Mouse (Mus musculus): Measurements from ENCODE around the gene Prkcg. TPM values are rescaled to one million over a fixed set of nuclear protein-coding genes. Genes with fewer than 3 reads are reported as not detected.

Prkcg gene
- polyA plus RNA-seq, 2 experiments: 0.06 TPM; not detected in 1

GRCm38 (mm10) chr7:3351536-3351935, 62.6 kb downstream of the Prkcg start:
- Histone ChIP-seq H3K36me3 (replicated peaks; ENCODE audit: control insufficient read depth, insufficient read depth, low read depth) (no peaks in the 10 kb centered on the region), H3K4me3 (ENCODE audit: insufficient read depth in 1 of 2, low read depth in 2 of 2, low read length in 2 of 2) (no peak overlapping the region), H3K27me3 (ENCODE audit: control insufficient read depth, insufficient read depth, low read length) (no peaks in the 10 kb centered on the region), H3K4me2 (ENCODE audit: low read depth) (no peak overlapping the region), H3K9me3 (ENCODE audit: control insufficient read depth, low read length) (no peaks in the 10 kb centered on the region), H3K27ac (no peak overlapping the region), H3K4me1 (replicated peaks; ENCODE audit: control insufficient read depth in 2 of 2, insufficient read depth in 2 of 2, low read length in 1 of 2) (no peaks in the 10 kb centered on the region), H3K9ac (replicated peaks) (no peak overlapping the region)
- no peak for DNase-seq (ENCODE audit: low read depth in 3 of 3, low spot score in 3 of 3)
- no peak for ATAC-seq (ENCODE audit: insufficient read depth)
- 62% methylated on average over 1 of the region's 1 CpGs for WGBS (ENCODE audit: insufficient replicate concordance)
- no peak for TF ChIP-seq CTCF (IDR thresholded peaks at IDR 0.05; ENCODE audit: low read depth)
- no peak for TF ChIP-seq EP300 (IDR thresholded peaks at IDR 0.05; ENCODE audit: low read depth)

- Histone ChIP-seq H3K27me3 (ENCODE audit: control insufficient read depth, insufficient read depth, low read length) (no peaks in the 10 kb centered on the region), H3K4me1 (replicated peaks; ENCODE audit: control insufficient read depth in 2 of 2, insufficient read depth in 2 of 2, low read length in 1 of 2) (no peaks in the 10 kb centered on the region), H3K9ac (replicated peaks) (no peak overlapping the region), H3K4me3 (ENCODE audit: insufficient read depth in 1 of 2, low read depth in 2 of 2, low read length in 2 of 2) (no peak overlapping the region), H3K9me3 (ENCODE audit: control insufficient read depth, low read length) (no peaks in the 10 kb centered on the region), H3K27ac (no peak overlapping the region), H3K36me3 (replicated peaks; ENCODE audit: control insufficient read depth, insufficient read depth, low read depth) (no peaks in the 10 kb centered on the region), H3K4me2 (ENCODE audit: low read depth) (no peak overlapping the region)
- 73% methylated on average over 6 of the region's 6 CpGs for WGBS (ENCODE audit: insufficient replicate concordance)
- no peak for TF ChIP-seq EP300 (IDR thresholded peaks at IDR 0.05; ENCODE audit: low read depth)
- TF ChIP-seq CTCF (IDR thresholded peaks at IDR 0.05; ENCODE audit: low read depth): no peak
- DNase-seq (ENCODE audit: low read depth in 3 of 3, low spot score in 3 of 3) (no peak), ATAC-seq (ENCODE audit: insufficient read depth) (no peak)
Measured at GRCm38 (mm10) chr7:3354850-3355249, 65.9 kb downstream of the Prkcg start.

GRCm38 (mm10) chr7:3360678-3361077, 71.7 kb downstream of the Prkcg start:
- Histone ChIP-seq H3K36me3 (replicated peaks; ENCODE audit: control insufficient read depth, insufficient read depth, low read depth) (no peaks in the 10 kb centered on the region), H3K9me3 (ENCODE audit: control insufficient read depth, low read length) (no peaks in the 10 kb centered on the region), H3K27me3 (ENCODE audit: control insufficient read depth, insufficient read depth, low read length) (peaks cover under 1% of the 10 kb centered on the region), H3K4me1 (replicated peaks; ENCODE audit: control insufficient read depth in 2 of 2, insufficient read depth in 2 of 2, low read length in 1 of 2) (no peaks in the 10 kb centered on the region), H3K9ac (replicated peaks) (no peak overlapping the region), H3K4me3 (ENCODE audit: insufficient read depth in 1 of 2, low read depth in 2 of 2, low read length in 2 of 2) (no peak overlapping the region), H3K27ac (no peak overlapping the region), H3K4me2 (ENCODE audit: low read depth) (no peak overlapping the region)
- 54% methylated on average over 1 of the region's 1 CpGs for WGBS (ENCODE audit: insufficient replicate concordance)
- DNase-seq (ENCODE audit: low read depth in 3 of 3, low spot score in 3 of 3): no peak
- no peak for ATAC-seq (ENCODE audit: insufficient read depth)
- TF ChIP-seq CTCF (IDR thresholded peaks at IDR 0.05; ENCODE audit: low read depth) (no peak), EP300 (IDR thresholded peaks at IDR 0.05; ENCODE audit: low read depth) (no peak)

GRCm38 (mm10) chr7:3365547-3366279, 76.7 kb downstream of the Prkcg start:
- TF ChIP-seq EP300 (IDR thresholded peaks at IDR 0.05; ENCODE audit: low read depth) (no peak), CTCF (IDR thresholded peaks at IDR 0.05; ENCODE audit: low read depth) (no peak)
- Histone ChIP-seq H3K27ac (no peak overlapping the region), H3K27me3 (ENCODE audit: control insufficient read depth, insufficient read depth, low read length) (peaks cover 20% of the 10 kb centered on the region), H3K4me2 (ENCODE audit: low read depth) (no peak overlapping the region), H3K4me1 (replicated peaks; ENCODE audit: control insufficient read depth in 2 of 2, insufficient read depth in 2 of 2, low read length in 1 of 2) (no peaks in the 10 kb centered on the region), H3K9me3 (ENCODE audit: control insufficient read depth, low read length) (no peaks in the 10 kb centered on the region), H3K36me3 (replicated peaks; ENCODE audit: control insufficient read depth, insufficient read depth, low read depth) (no peaks in the 10 kb centered on the region), H3K9ac (replicated peaks) (no peak overlapping the region), H3K4me3 (ENCODE audit: insufficient read depth in 1 of 2, low read depth in 2 of 2, low read length in 2 of 2) (no peak overlapping the region)
- ATAC-seq (ENCODE audit: insufficient read depth): no peak
- WGBS (ENCODE audit: insufficient replicate concordance): 15% methylated on average over 11 of the region's 11 CpGs
- no peak for DNase-seq (ENCODE audit: low read depth in 3 of 3, low spot score in 3 of 3)

GRCm38 (mm10) chr7:3366705-3367516, 77.9 kb downstream of the Prkcg start:
- WGBS (ENCODE audit: insufficient replicate concordance): 3% methylated on average over 42 of the region's 42 CpGs
- peaks cover 20% of the 10 kb centered on the region for H3K27me3 ChIP-seq (ENCODE audit: control insufficient read depth, insufficient read depth, low read length)
- H3K4me3 ChIP-seq (ENCODE audit: insufficient read depth in 1 of 2, low read depth in 2 of 2, low read length in 2 of 2): no peak overlapping the region
- H3K9ac ChIP-seq (replicated peaks): no peak overlapping the region
- ATAC-seq (ENCODE audit: insufficient read depth): no peak
- no peaks in the 10 kb centered on the region for H3K9me3 ChIP-seq (ENCODE audit: control insufficient read depth, low read length)
- no peak for DNase-seq (ENCODE audit: low read depth in 3 of 3, low spot score in 3 of 3)
- no peaks in the 10 kb centered on the region for H3K36me3 ChIP-seq (replicated peaks; ENCODE audit: control insufficient read depth, insufficient read depth, low read depth)
- H3K27ac ChIP-seq: no peak overlapping the region
- H3K4me1 ChIP-seq (replicated peaks; ENCODE audit: control insufficient read depth in 2 of 2, insufficient read depth in 2 of 2, low read length in 1 of 2): no peaks in the 10 kb centered on the region
- TF ChIP-seq EP300 (IDR thresholded peaks at IDR 0.05; ENCODE audit: low read depth) (no peak), CTCF (IDR thresholded peaks at IDR 0.05; ENCODE audit: low read depth) (no peak)
- H3K4me2 ChIP-seq (ENCODE audit: low read depth): no peak overlapping the region
